Comparison of ENCODE assay signal across 13 mouse cellular contexts in the genomic region with DNA sequence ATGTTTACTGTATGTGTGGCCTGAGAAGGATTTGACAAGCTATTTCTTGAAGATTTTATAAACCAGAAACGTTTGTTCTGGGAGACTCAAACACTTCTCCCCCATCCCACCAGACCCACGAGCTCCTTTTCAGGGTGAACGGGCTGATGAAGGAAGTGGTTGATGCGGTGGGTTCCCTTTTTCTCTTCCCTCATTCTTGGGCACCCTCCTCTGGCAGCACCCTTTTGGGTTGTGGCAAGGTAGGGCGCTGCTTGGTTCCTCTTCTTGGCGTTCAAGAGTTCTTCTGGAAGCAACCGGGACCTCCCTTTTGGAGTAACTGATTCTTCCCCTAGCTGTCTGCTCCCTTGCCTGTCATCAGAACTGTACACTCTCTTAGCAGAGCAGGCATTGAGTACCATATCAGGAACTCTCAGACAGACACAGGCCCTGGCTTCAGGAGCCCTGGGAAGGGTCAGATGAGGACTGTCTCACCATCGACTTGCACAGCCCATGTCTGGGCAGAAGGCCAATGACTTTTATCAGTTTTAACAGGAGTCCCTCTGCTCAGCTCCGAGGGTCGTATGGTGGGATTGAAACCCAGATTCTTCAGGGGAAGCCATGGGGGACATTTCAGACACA. TPM values are rescaled to one million over a fixed set of nuclear protein-coding genes. Genes with fewer than 3 reads are reported as not detected.
DNase-seq lines count a peak whose midpoint lies in the region; ATAC-seq lines count a peak whose summit lies in the region.
"Had no signal": no experiment of that assay in that cellular context is flagged by ENCODE, and none has a peak within 500 bp of the region (broad histone marks: within the 10 kb centered on the region; RNA-seq: fewer than 3 reads in every experiment).

No protein-coding gene starts in this region.

- intact Hi-C loops in left cerebral cortex, postnatal 10 days (cut with DNase I): no loop called here

- no peak overlapping the region for H3K4me2 ChIP-seq in limb, embryonic 11.5 days (ENCODE audit: low read depth, severe bottlenecking)
- no peak overlapping the region for H3K4me2 ChIP-seq in liver, embryonic 15.5 days
- no peak overlapping the region for H3K4me2 ChIP-seq in forebrain, embryonic 12.5 days
- H3K4me2 ChIP-seq: embryonic facial prominence, embryonic 15.5 days; heart, embryonic 15.5 days had no signal

- H3K4me1 ChIP-seq in limb, embryonic 11.5 days (ENCODE audit: control insufficient read depth, insufficient read depth, low read length): peaks cover 8% of the 10 kb centered on the region
- peaks cover 21% of the 10 kb centered on the region for H3K4me1 ChIP-seq in limb, embryonic 10.5 days
- peaks cover 48% of the 10 kb centered on the region for H3K4me1 ChIP-seq in liver, embryonic 15.5 days (replicated peaks)
- peaks cover 6% of the 10 kb centered on the region; the same call in 1 of the 2 replicates for H3K4me1 ChIP-seq in forebrain, embryonic 12.5 days

- H3K4me3 ChIP-seq in limb, embryonic 11.5 days (ENCODE audit: low read depth, low read length): no peak overlapping the region
- no peak overlapping the region for H3K4me3 ChIP-seq in limb, embryonic 10.5 days
- H3K4me3 ChIP-seq in liver, embryonic 15.5 days (replicated peaks): no peak overlapping the region
- no peak overlapping the region for H3K4me3 ChIP-seq in forebrain, embryonic 12.5 days (replicated peaks)
- H3K4me3 ChIP-seq: embryonic facial prominence, embryonic 15.5 days; heart, embryonic 15.5 days had no signal

- H3K27me3 ChIP-seq in limb, embryonic 11.5 days (ENCODE audit: control insufficient read depth, insufficient read depth, low read length): no peaks in the 10 kb centered on the region
- H3K27me3 ChIP-seq in limb, embryonic 10.5 days (ENCODE audit: low read depth, poor library complexity, severe bottlenecking): 0 out of 2 replicates have a peak, but pooled peaks cover 6% of the 10 kb centered on the region
- H3K27me3 ChIP-seq in liver, embryonic 15.5 days: no peaks in the 10 kb centered on the region
- no peaks in the 10 kb centered on the region for H3K27me3 ChIP-seq in forebrain, embryonic 12.5 days
- H3K27me3 ChIP-seq: embryonic facial prominence, embryonic 15.5 days; heart, embryonic 15.5 days had no signal

- no peak overlapping the region for H3K27ac ChIP-seq in limb, embryonic 11.5 days (replicated peaks; ENCODE audit: low read depth, low read length)
- no peak overlapping the region for H3K27ac ChIP-seq in limb, embryonic 10.5 days
- no peak overlapping the region for H3K27ac ChIP-seq in liver, embryonic 15.5 days (replicated peaks)
- H3K27ac ChIP-seq in forebrain, embryonic 12.5 days: no peak overlapping the region
- H3K27ac ChIP-seq: embryonic facial prominence, embryonic 15.5 days; heart, embryonic 15.5 days; kidney, postnatal 0 days had no signal

- no peak for ATAC-seq in limb, embryonic 11.5 days (ENCODE audit: insufficient number of reproducible peaks, low FRiP score, low TSS enrichment, low read depth)
- ATAC-seq in liver, embryonic 15.5 days (ENCODE audit: insufficient read depth): peak; percentile 38; the same call in 1 of the 2 replicates
- ATAC-seq in forebrain, embryonic 12.5 days (ENCODE audit: low FRiP score): no peak
- ATAC-seq: midbrain, embryonic 16.5 days had no signal

- H3K36me3 ChIP-seq in limb, embryonic 11.5 days (ENCODE audit: control insufficient read depth, insufficient read depth, low read length): no peaks in the 10 kb centered on the region
- no peaks in the 10 kb centered on the region for H3K36me3 ChIP-seq in limb, embryonic 10.5 days
- H3K36me3 ChIP-seq in liver, embryonic 15.5 days (replicated peaks): no peaks in the 10 kb centered on the region
- no peaks in the 10 kb centered on the region for H3K36me3 ChIP-seq in forebrain, embryonic 12.5 days (replicated peaks)
- H3K36me3 ChIP-seq: heart, embryonic 15.5 days had no signal

- 85% methylated on average over 10 of the region's 10 CpGs for WGBS in limb, embryonic 11.5 days
- WGBS in limb, embryonic 10.5 days: 93% methylated on average over 10 of the region's 10 CpGs
- WGBS in liver, embryonic 15.5 days (ENCODE audit: insufficient replicate concordance): 19% methylated on average over 10 of the region's 10 CpGs
- 88% methylated on average over 10 of the region's 10 CpGs for WGBS in forebrain, embryonic 12.5 days

- H3K9me3 ChIP-seq in limb, embryonic 11.5 days (ENCODE audit: control insufficient read depth, low read length): no peaks in the 10 kb centered on the region
- no peaks in the 10 kb centered on the region for H3K9me3 ChIP-seq in limb, embryonic 10.5 days (replicated peaks)
- no peaks in the 10 kb centered on the region for H3K9me3 ChIP-seq in liver, embryonic 15.5 days (replicated peaks)
- H3K9me3 ChIP-seq in forebrain, embryonic 12.5 days: no peaks in the 10 kb centered on the region
- H3K9me3 ChIP-seq: embryonic facial prominence, embryonic 15.5 days; heart, embryonic 15.5 days had no signal

- H3K9ac ChIP-seq in limb, embryonic 11.5 days (ENCODE audit: low read length): no peak overlapping the region
- no peak overlapping the region for H3K9ac ChIP-seq in liver, embryonic 15.5 days
- no peak overlapping the region for H3K9ac ChIP-seq in forebrain, embryonic 12.5 days
- H3K9ac ChIP-seq: embryonic facial prominence, embryonic 15.5 days; heart, embryonic 15.5 days had no signal

- DNase-seq in limb, embryonic 11.5 days (ENCODE audit: low spot score): peak; percentile 14
- no peak for DNase-seq in limb, embryonic 10.5 days (ENCODE audit: low spot score)
- peak; percentile 39 for DNase-seq in c-Kit-positive CD71-negative TER-119-negative erythroid progenitor cells, embryonic 14.5 days (ENCODE audit: low read depth)
- DNase-seq in monocyte, adult 2 months (ENCODE audit: low read depth in 1 of 2, low spot score in 2 of 2): peak; percentile 63 to 70
- DNase-seq in left cerebral cortex, postnatal 10 days (ENCODE audit: extremely low spot score in 1 of 2, low spot score in 2 of 2): no peak
- DNase-seq: cerebellum, postnatal 36 days; thymus, postnatal 14 days had no signal

RNA-seq across cellular contexts. Expression of gene Il1rl2, which starts 31.6 kb away (rescaled TPM):
- polyA plus RNA-seq in limb, embryonic 11.5 days (2014; fragmentation: Nextera tagmentation; extraction: Ambion mirVana): 0.88 and 1.1 TPM in 2 replicates
- polyA plus RNA-seq in limb, embryonic 10.5 days (2016; fragmentation: Nextera tagmentation; extraction: Ambion mirVana): 1.3 and 1.5 TPM in 2 replicates
- 1.1 and 1.5 TPM in 2 replicates for polyA plus RNA-seq in liver, embryonic 15.5 days (2015; fragmentation: Nextera tagmentation; extraction: Ambion mirVana)
- 1 to 10 TPM in 1 of 2 experiments, under 1 TPM in 1; 0.91 to 1.8 TPM for total RNA-seq in left cerebral cortex, postnatal 10 days (2021)
- polyA plus RNA-seq in forebrain, embryonic 12.5 days (2016; fragmentation: Nextera tagmentation; extraction: Ambion mirVana): 1.4 and 1.6 TPM in 2 replicates

Comparison
In these comparisons a context has a peak if more than half of its experiments do, and no peak if none do; other contexts are left out.
1. DNase-seq: peak in limb, embryonic 11.5 days (single experiment), c-Kit-positive CD71-negative TER-119-negative erythroid progenitor cells, embryonic 14.5 days (single experiment) and monocyte, adult 2 months (2 of 2); none in limb, embryonic 10.5 days (single experiment) and left cerebral cortex, postnatal 10 days (0 of 2).